Mouse (Mus musculus) embryonic facial prominence, embryonic 12.5 days (tissue): ENCODE results near the gene Ntpcr. TPM values are rescaled to one million over a fixed set of nuclear protein-coding genes. Genes with fewer than 3 reads are reported as not detected.

Experiments used
- ATAC-seq: fragments of 200-750 bp; cut with Nextera tagmentation; 2 replicates; pipeline ENCODE4 v1.8.0; 2017; ENCODE audit not compliant: insufficient number of reproducible peaks, insufficient read depth, low FRiP score, low TSS enrichment
- H3K27ac ChIP-seq: fragments of 300-500 bp; sonication (generic); 2 replicates; pipeline ENCODE4 v1.5.1; 2016; ENCODE audit warnings: mild to moderate bottlenecking
- H3K27me3 ChIP-seq: fragments of 300-500 bp; sonication (generic); 2 replicates; pipeline ENCODE4 v1.6.1; 2016; ENCODE audit warnings: mild to moderate bottlenecking, moderate library complexity
- H3K36me3 ChIP-seq: fragments of 300-500 bp; sonication (generic); 2 replicates; pipeline ENCODE4 v1.6.1; 2016; ENCODE audit warnings: mild to moderate bottlenecking
- H3K4me1 ChIP-seq: fragments of 300-500 bp; sonication (generic); 2 replicates; pipeline ENCODE4 v1.6.1; 2016
- H3K4me2 ChIP-seq: fragments of 300-500 bp; sonication (generic); replicated peaks from 2 replicates; pipeline ENCODE4 v1.6.1; 2016; ENCODE audit warnings: mild to moderate bottlenecking, moderate library complexity
- H3K4me3 ChIP-seq: fragments of 300-500 bp; sonication (generic); 2 replicates; pipeline ENCODE4 v1.5.1; 2016; ENCODE audit warnings: mild to moderate bottlenecking
- H3K9ac ChIP-seq: fragments of 300-500 bp; sonication (generic); 2 replicates; pipeline ENCODE4 v1.6.1; 2016; ENCODE audit warnings: mild to moderate bottlenecking, moderate library complexity
- H3K9me3 ChIP-seq: fragments of 300-500 bp; sonication (generic); 2 replicates; pipeline ENCODE4 v1.6.1; 2016; ENCODE audit warnings: mild to moderate bottlenecking, moderate library complexity
- WGBS: fragments of 180-500 bp; shearing (Covaris S2); methylation state at CpG from one replicate; pipeline ENCODE4 v1.1.7; 2016; 5-methylcytosine and 5-hydroxymethylcytosine counted together
- polyA plus RNA-seq: library from polyadenylated mRNA; unstranded; fragments of >200 nt; fragmentation: Nextera tagmentation; extraction: Ambion mirVana; gene quantifications from 2 replicates; pipeline ENCODE4 v1.2.1, GENCODE M21; 2016

Gene Ntpcr
- polyA plus RNA-seq, 1 experiment from 2014 or later = 28.4 TPM

- no peak overlapping the region for H3K27ac ChIP-seq
- WGBS = 87% methylated on average over 5 of the region's 5 CpGs
- no peaks in the 10 kb centered on the region for H3K27me3 ChIP-seq
- H3K9ac ChIP-seq = no peak overlapping the region
- no peak for ATAC-seq
- no peaks in the 10 kb centered on the region for H3K9me3 ChIP-seq
- no peak overlapping the region for H3K4me3 ChIP-seq
- no peaks in the 10 kb centered on the region for H3K36me3 ChIP-seq
- 0 out of 2 replicates have a peak, but pooled peaks cover 3% of the 10 kb centered on the region for H3K4me1 ChIP-seq
- H3K4me2 ChIP-seq = no peak overlapping the region
Observed at GRCm38 (mm10) chr8:125778919-125779318, 49.2 kb downstream of the Ntpcr start.

GRCm38 (mm10) chr8:125779656-125780055 is 49.9 kb downstream of the Ntpcr start:
- Histone ChIP-seq H3K4me2 (no peak overlapping the region), H3K36me3 (no peaks in the 10 kb centered on the region), H3K4me1 (0 out of 2 replicates have a peak, but pooled peaks cover 3% of the 10 kb centered on the region), H3K27ac (no peak overlapping the region), H3K27me3 (no peaks in the 10 kb centered on the region), H3K4me3 (no peak overlapping the region), H3K9ac (no peak overlapping the region), H3K9me3 (no peaks in the 10 kb centered on the region)
- no peak for ATAC-seq
- 74% methylated on average over 8 of the region's 8 CpGs for WGBS

GRCm38 (mm10) chr8:125782161-125782560 is 52.4 kb downstream of the Ntpcr start:
- Histone ChIP-seq H3K9ac (no peak overlapping the region), H3K27ac (no peak overlapping the region), H3K9me3 (no peaks in the 10 kb centered on the region), H3K36me3 (no peaks in the 10 kb centered on the region), H3K4me2 (no peak overlapping the region), H3K27me3 (no peaks in the 10 kb centered on the region), H3K4me1 (0 out of 2 replicates have a peak, but pooled peaks cover 3% of the 10 kb centered on the region), H3K4me3 (no peak overlapping the region)
- 62% methylated on average over 3 of the region's 3 CpGs for WGBS
- no peak for ATAC-seq

- ATAC-seq = no peak
- WGBS = 83% methylated on average over 7 of the region's 7 CpGs
- Histone ChIP-seq H3K4me1 (peaks cover 3% of the 10 kb centered on the region; the same call in 1 of the 2 replicates), H3K4me3 (no peak overlapping the region), H3K27ac (no peak overlapping the region), H3K4me2 (no peak overlapping the region), H3K27me3 (no peaks in the 10 kb centered on the region), H3K9ac (no peak overlapping the region), H3K9me3 (no peaks in the 10 kb centered on the region), H3K36me3 (no peaks in the 10 kb centered on the region)
Observed at GRCm38 (mm10) chr8:125786886-125787285, 57.1 kb downstream of the Ntpcr start.

GRCm38 (mm10) chr8:125792816-125793455 is 63.2 kb downstream of the Ntpcr start:
- Histone ChIP-seq H3K4me3 (no peak overlapping the region), H3K9ac (no peak overlapping the region), H3K9me3 (no peaks in the 10 kb centered on the region), H3K27me3 (no peaks in the 10 kb centered on the region), H3K4me2 (no peak overlapping the region), H3K36me3 (no peaks in the 10 kb centered on the region), H3K4me1 (peaks cover 6% of the 10 kb centered on the region; the same call in 1 of the 2 replicates), H3K27ac (no peak overlapping the region)
- 59% methylated on average over 9 of the region's 9 CpGs for WGBS
- no peak for ATAC-seq

GRCm38 (mm10) chr8:125795341-125795740 is 65.6 kb downstream of the Ntpcr start:
- no peaks in the 10 kb centered on the region for H3K9me3 ChIP-seq
- no peak overlapping the region for H3K4me2 ChIP-seq
- no peak overlapping the region for H3K9ac ChIP-seq
- 0 out of 2 replicates have a peak, but pooled peaks cover 4% of the 10 kb centered on the region for H3K4me1 ChIP-seq
- no peaks in the 10 kb centered on the region for H3K36me3 ChIP-seq
- H3K4me3 ChIP-seq = no peak overlapping the region
- 71% methylated on average over 2 of the region's 2 CpGs for WGBS
- no peaks in the 10 kb centered on the region for H3K27me3 ChIP-seq
- H3K27ac ChIP-seq = no peak overlapping the region
- no peak for ATAC-seq

GRCm38 (mm10) chr8:125796970-125797369 is 67.2 kb downstream of the Ntpcr start:
- no peak overlapping the region for H3K27ac ChIP-seq
- H3K36me3 ChIP-seq = no peaks in the 10 kb centered on the region
- H3K27me3 ChIP-seq = no peaks in the 10 kb centered on the region
- no peak overlapping the region for H3K4me2 ChIP-seq
- H3K4me3 ChIP-seq = no peak overlapping the region
- ATAC-seq = no peak
- 0 out of 2 replicates have a peak, but pooled peaks cover 4% of the 10 kb centered on the region for H3K4me1 ChIP-seq
- H3K9me3 ChIP-seq = no peaks in the 10 kb centered on the region
- H3K9ac ChIP-seq = no peak overlapping the region
- 85% methylated on average over 2 of the region's 2 CpGs for WGBS

Other genes with a start within 250 kb of the Ntpcr start
- gene Sipa1l2, start 160.2 kb upstream of the Ntpcr start, polyA plus RNA-seq = 24.1 and 24.2 TPM in 2 replicates
- 7.1 and 8.1 TPM in 2 replicates for gene Map10, start 60.1 kb upstream of the Ntpcr start, polyA plus RNA-seq
- gene Pcnx2, start 168.4 kb downstream of the Ntpcr start, polyA plus RNA-seq = 0.29 and 0.31 TPM in 2 replicates
- 0.10 and 0.18 TPM in 2 replicates for gene Map3k21, start 180.5 kb downstream of the Ntpcr start, polyA plus RNA-seq